Mouse (Mus musculus) left cerebral cortex, adult 8-10 months (tissue): ENCODE measurements around the gene Gtpbp3. TPM values are rescaled to one million over a fixed set of nuclear protein-coding genes. Genes with fewer than 3 reads are reported as not detected.

Experiments used
- DNase-seq, 2 experiments: peaks; one replicate each; pipeline ENCODE4 v3.0.0; 2022; ENCODE audit warnings: low spot score in 2 of 2
- total RNA-seq, 4 experiments: library from RNA; stranded (reverse); gene quantifications; 2 replicates each; pipeline ENCODE4 v1.2.4; 2022

Gtpbp3 gene
- 10 to 100 TPM; 28.0 to 37.8 (median 31.0) TPM for total RNA-seq

DNA sequence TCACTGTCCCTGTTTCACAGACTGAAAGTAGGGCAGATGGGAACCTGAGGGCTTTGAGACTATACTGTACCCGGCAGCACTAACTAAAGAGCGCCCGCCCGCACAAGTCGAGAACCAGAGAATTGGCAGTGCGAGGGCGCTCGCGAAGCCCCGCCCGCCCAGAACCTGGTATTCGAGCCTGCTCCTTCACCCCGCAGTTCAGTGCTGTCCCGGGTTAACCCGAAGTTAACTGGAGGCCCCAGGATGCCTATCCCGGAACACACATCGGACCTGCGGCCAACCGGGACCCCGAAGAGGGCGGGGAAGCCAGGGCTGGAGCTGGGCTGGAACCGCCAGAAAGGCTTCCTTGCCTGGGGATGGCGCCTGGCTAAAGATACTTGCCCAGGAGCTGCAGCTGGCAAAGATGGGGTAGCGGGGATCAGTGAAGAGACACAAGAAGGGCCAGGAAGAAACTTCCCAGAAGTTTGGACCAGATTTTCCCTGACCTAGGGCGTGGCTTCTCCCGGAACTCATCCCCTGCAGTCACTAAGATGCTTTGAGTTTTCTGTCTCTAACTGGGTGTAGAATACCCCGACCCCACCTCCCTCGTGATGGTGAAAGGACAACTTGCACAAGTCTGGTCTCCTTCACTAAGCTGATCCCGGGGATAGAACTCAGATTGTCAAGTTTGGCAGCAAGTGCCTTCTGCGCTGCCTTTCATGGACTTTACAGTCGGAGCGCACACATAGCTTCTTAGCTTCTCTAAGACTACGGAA lies at the start of gene Gtpbp3:
Gtpbp3 (plus strand) TSS at position 413 of the 755 bp plus-strand sequence.
- DNase-seq, result no peak

DNA sequence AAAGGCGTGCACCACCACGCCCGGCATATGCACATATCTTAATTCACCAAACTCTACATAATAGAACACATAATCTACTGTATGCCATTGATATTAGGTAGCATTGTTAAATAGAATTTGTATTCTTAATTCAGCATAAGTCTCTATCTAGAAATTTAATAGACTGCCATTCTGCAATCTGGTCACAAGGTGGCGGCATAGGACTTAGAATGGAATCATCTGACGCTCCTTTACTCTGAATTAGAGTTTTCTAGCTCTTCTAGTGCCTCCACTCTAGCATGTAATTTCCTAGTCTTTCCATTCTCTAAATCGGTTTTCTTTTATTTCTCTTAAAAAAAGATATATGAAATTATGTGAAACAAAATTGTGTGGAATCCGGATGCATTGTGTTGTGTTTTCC lies 46.5 kb upstream of the Gtpbp3 start:
- DNase-seq, result no peak

DNA sequence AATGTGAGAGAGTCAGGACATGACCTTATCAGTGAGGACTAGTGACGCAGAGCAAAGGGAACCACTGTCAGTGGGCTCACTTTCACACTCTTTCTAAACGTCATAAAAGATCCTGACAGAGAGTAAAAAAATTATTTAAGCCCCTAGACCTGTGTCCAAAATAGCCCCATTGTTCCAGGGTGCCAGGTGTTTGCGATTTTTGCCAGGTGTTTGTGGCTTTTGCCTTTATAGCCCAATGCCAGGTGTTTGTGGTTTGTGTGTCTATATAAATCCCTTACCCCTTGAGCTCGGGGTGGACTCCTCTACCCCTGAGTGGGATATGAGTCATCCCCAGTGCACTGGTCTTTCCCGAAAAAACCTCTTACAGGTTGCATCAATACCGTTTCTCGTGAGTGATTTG lies 42.8 kb upstream of the Gtpbp3 start:
- no peak for DNase-seq

DNA sequence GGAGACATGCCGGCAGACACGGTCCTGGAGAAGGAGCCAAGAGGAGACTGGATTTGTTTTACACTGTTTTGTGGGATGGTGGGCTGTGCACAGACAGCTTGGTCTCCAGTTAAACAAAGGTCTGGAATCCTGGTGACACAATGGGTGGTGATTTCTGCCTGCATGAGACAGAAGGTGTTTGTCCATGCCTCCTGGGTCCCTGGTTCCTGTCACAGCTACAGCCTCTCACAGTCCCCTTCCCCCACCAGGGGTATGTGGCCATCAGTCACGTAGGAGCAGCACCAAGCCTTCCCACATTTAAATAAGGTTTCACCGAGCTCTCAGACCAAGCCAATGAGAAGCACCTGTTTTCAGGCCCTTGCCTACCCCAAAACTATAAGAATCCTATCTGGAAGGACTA lies 36.6 kb upstream of the Gtpbp3 start:
- no peak for DNase-seq

DNA sequence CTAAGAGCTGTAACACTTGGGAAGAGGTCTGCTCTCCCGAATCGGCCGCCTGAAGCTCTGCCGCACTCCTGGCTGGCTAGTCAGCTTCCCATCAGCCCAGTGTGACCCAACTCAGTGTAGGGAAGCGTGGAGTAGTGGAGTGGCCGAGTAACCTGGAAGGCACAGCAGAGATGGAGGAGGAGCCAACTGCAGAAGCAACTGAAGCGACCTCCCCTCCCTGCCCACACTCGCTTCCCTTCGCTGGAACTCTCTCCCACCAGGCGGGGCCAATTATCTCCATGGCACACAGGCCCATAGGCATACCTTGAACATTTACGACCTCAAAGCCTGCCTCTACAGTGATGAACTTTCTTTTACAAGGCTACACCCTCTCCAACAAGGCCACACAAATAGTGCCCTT lies 36.1 kb upstream of the Gtpbp3 start:
- no peak for DNase-seq

DNA sequence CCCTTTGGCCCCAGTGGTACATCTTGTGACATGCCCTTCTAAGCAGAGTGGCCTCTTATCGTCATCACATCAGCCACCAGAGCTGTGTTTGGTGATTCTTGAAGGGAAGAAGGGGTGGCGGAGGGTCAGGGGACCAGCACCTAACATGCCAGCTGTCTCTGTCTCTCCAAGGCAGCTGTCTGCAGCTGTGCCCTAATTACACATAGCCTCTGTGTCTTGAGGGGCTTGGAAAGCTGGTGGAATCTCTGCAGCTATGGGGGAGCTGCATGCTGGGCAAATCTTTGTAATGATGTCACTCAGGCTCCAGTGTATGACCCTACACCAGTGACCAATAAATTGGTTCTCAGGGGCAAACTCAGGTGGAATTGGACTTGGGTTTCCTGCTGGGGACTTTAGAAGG lies 35.2 kb upstream of the Gtpbp3 start:
- DNase-seq, result no peak

DNA sequence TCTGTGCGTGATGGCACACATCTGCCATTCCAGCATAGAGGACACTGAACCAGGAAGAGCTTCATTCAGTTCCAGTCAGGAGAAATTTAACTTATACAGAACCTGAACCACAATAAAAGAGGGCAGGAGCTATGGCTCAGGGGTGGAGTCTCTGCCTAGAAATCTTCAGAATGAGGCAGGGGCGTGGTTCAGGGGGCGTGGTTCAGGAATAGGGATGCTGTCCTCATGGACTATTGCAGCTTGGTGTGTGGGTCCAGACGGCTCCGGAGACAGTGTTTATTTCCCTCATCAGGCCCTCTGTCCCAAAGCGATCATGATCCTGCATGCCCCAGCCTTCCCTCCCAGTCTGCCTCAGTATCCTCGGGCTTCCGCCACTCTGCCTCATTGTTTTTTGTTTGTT lies 33.2 kb upstream of the Gtpbp3 start:
- DNase-seq, result no peak

DNA sequence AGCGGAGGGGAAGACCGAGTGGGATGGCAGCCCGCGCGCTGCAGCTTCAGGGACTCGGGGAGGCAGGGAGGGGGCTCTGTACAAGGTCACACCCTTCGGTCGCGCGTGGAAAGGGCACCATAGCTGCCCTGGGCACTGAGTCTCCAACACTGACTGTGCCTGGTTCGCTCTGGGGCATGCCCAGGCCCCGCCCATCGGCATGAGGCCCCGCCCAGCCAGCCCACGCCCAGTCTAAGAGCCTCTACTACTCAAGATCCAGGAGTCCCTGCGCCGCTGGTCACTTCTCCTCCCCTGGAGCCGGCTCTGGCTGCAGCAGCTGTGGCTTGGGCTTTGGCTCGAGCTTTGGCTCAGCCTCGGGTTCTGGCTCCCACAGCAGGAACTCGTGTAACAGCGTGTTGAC lies 31.0 kb upstream of the Gtpbp3 start:
- no peak for DNase-seq

DNA sequence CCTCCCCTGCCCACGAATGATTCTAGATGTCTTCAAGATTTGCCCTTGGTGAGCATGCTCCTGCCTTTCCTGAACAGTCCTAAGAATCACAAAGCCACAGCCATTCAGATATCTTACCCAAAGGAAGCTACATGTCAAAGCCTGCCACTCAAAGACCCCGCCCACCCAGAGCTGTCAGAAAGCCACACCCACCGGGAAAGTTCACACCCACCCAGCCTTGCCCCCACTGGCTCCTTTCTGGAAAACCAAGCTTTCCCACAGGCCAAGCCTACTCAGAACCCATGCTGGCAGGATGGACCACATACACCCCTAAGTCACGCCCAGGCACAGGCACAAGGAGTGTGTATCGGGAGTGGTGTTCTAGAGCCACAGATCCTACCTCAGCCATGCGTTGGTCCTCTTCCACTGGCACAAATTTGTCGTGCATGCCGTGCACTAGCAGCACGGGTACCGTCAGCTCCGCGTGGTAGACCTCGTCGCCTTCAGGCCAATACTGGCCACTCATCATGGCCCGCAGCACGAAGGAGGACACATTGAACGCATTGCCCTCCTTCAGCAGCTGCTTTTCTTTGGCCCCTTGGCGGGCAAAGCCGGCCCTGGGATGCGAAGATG lies 30.1 kb upstream of the Gtpbp3 start:
- no peak for DNase-seq

DNA sequence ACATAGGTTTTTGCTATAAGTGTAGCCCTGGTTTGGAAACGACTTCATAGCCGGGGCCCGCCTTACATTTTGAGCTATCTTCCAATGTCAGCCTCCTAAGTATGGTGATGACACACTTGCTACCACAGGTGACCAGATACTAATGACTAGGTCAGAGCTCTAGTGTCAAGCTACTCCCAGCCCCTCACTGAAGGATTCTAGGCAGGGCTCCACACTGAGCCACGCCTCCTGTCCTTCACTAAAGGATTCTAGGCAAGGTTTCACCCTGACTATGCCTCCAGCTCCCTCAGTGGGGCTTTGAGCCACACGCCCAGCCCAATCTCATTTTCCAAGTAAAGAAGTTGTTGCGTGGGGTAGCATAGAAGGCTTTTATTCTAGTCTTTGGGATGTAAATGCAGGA lies 27.2 kb upstream of the Gtpbp3 start:
- DNase-seq, result no peak

DNA sequence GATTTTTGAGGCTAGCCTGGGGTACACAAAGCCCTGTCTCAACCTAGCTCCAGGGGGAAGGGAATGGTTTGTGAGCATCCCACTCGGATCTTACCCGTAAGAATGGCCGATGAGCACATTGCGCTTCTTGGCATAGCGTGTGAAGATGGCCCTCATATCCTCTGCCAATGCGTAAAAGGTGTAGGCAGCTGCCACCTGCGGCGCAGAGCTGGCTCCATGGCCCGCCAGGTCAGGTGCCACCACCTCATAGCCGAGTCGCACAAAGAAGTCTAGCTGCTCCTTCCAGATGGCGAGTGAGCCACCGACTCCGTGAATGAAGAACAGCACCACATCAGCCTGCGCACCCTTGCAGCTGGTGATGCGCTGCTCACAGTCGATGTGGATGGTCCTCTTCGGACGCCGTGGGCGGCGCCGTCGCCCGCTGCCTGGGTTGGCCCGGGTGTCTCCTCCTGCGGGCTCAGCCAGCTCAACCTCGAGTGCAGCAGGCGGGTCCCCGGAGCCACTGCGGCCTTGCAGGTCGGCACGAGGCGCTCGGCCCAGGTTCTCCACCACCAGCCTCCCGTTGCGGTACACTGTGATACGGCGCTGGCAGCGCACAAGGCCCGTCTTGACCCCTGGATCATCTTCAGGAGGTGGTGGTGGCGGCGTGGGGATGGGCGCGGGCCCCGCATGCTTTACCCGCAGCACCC lies 26.6 kb upstream of the Gtpbp3 start:
- DNase-seq, result peak in 1 of 2 experiments; percentile 33

DNA sequence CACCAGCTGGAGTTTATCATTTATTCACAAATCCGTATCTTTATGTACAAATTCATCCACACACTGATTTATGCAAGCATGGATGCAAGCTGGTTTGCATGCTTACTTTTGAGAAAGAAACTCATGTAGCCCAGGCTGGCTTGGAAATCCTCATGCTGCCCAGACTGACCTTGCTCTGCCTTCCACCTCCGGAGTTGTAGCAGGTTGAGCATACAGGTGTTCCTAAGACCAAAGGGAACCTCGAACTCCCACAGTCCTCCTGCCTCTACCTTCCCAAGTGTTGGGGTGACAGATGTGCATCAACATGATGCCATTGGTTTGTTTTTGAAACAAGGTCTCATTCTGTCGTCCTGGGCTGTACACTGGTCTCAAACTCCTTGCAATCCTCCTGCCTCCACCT lies 25.7 kb upstream of the Gtpbp3 start:
- DNase-seq, result peak in 1 of 2 experiments; percentile 17

DNA sequence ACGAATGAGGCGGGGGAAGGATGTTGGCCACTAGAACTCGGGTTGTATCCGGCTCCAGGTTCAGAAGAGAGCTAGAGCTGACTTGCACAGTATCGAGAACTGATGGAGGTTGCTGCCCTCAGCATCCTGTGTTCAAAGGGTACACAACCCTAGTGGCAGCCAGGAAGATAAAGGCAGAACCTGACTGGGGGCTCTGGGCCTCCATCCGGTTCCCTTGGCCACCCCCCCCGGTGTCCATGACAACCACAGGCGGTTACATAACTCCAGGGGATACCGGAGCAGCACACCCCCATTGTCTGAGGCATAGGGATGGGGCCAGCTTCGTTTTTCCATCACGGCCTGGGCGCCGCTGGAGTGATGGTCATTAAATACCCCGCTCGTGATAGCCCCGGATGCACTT lies 25.1 kb upstream of the Gtpbp3 start:
- DNase-seq, result peak in 1 of 2 experiments; percentile 64

DNA sequence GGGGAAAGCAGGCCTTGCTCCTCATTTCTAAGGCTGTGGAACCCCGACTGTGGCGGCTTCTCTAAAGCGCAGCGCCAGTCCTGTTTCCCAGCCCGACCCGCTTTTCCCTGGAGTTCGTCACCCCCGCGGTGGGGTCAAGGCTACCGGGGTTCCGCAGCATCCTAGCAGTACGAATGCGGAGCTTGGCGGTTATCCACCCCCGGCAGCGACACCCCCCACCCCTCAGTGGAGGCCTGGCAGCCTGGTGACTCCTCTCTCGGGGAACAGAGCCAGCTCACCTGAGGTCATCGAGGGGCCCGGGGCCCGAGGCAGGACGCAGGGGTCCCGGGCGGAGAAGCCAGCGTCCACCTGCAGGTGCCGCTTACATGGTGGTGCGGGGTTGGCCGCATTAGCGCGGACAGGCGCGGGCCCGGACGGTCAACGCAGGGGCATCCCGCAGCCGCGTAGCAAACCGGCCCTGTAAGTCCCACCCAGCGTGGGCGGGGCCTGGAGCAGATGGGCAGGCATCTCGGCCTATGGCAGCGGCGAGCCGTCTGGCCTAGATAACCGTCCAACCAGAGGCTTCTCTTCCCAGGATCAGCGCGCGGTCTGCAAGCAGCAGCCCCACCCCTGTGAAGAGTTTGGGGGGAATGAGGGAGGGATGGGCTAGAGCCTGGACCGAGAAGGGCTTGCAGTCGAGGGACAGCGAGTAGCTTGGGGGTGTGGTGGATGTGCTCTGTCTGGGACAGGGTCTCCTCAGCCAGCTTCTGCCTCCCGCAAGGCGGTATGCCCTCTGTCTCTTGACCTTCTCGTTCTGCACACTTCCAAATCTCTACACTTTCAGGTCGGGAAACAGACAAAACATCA lies 24.5 kb upstream of the Gtpbp3 start, which contains the start of gene Abhd8:
Abhd8 (minus strand) TSS at position 468 of the 846 bp plus-strand sequence.
- peak; percentile 97 to 98 for DNase-seq

DNA sequence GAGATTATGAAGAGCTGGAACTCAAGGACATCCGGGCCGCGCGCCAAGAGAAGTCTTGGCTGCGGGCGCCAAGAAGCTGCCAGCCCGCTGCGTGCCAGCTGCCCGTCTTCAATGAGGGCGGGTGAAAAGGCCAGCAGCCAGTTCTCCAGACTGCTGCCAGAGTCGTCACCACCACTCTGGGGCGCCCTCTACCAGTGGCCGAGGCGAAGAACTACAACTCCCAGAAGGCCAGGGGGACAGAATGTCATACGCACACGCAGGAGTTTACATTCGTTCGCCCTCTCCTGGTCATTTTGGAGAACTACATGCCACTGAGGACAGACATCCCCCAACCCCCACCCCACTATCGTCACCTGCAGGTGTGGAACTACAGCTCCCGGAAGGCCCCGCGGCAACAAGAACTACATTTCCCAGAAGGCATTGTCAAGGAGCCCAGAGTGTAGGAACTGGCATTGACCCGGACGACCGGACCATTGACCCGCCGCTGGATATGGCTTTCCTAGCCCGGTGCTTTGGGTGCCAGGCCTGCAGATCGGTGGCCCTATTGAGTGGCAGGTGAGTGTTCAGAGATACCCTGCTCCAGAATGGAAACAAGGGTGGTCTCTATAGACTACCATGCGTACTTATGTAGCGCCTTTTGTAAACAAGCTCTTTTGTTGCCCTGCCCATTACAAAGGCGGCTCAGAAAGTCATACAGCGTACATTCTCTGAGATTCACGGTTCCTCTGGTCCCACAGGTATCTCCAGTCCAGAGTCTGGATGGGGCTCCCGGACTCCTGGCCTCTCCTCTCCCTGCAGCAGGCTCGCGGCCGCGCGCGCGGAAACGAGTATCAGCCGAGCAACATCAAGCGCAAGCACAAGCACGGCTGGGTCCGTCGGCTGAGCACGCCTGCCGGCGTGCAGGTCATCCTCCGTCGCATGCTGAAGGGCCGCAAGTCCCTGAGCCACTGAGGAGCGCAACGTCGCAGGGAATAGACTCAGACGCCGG lies 23.1 kb upstream of the Gtpbp3 start, which contains the start of gene Mrpl34:
Mrpl34 (plus strand) TSS at position 447 of the 988 bp plus-strand sequence.
- DNase-seq, result peak; percentile 94 to 99

DNA sequence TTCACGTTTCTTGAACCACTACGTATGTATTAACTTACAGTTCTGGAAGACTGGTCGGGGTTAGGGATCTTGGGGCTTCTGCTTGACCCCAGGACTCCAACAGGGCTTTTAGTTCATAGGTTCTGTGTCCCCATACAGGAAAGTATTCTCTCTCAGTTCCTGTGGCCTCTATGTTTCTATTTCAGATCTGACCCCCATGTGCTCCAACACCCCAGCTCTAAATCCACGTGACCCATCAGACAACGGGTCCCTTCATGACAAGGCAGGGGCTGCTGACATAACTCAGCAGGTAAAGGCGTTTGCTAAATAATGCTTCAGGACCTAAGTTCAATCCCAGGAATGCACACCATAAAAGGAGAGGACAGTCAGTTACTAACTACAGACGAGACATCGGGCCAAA lies 22.2 kb upstream of the Gtpbp3 start:
- peak in 1 of 2 experiments; percentile 11 for DNase-seq

DNA sequence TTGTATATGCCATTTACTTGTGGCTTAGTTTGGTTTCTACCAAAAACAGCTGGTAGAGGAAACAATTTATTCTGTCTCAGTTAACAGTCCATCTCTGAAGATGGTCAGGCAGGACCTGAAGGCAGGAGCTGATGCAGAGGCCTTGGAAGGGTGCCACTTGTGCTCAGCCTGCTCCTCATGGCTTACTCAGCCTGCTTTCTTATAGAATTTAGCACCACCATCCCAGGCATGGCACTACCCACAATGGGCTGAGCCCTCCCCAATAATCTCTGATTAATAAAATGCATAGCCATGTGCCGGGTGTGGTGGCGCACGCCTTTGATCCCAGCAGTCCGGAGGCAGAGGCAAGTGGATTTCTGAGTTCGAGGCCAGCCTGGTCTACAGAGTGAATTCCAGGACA lies 21.7 kb upstream of the Gtpbp3 start:
- peak in 1 of 2 experiments; percentile 29 for DNase-seq

DNA sequence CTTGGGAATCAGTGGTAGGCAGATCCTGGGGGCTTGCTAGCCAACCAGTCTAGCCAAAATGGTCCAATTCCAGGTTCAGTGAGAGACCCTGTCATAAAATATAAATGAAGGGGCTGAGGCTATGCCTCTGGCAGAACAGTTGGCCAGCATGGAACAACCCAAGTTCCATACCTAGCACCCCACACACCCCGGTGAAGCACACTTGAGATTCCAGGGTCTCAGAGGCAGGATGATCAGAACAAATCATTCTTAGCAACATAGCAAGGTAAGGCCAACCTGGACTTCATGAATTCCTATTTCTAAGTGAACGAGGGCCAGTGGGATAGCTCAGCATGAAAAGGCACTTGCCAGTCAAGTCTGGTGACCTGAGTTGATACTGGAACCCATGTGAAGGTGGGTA lies 20.7 kb upstream of the Gtpbp3 start:
- DNase-seq, result no peak

DNA sequence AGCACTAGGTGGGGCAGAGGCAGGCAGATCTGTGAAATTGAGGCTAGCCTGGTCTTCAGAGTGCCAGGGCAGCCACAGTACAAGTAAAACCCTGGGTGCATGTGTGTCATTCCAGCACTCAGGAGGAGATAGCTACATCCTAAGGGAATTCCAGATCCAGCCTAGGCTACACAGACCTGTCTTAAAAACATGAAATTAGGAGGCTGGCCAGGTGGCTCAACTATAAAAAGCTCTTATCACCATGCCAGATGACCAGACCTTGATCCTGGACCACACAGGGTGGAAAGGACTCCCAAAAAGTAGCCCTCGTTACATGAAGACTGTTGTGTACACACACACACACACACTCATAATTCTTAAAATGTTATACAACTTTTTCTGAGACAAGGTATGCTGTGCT lies 19.9 kb upstream of the Gtpbp3 start:
- peak in 1 of 2 experiments; percentile 13 for DNase-seq

DNA sequence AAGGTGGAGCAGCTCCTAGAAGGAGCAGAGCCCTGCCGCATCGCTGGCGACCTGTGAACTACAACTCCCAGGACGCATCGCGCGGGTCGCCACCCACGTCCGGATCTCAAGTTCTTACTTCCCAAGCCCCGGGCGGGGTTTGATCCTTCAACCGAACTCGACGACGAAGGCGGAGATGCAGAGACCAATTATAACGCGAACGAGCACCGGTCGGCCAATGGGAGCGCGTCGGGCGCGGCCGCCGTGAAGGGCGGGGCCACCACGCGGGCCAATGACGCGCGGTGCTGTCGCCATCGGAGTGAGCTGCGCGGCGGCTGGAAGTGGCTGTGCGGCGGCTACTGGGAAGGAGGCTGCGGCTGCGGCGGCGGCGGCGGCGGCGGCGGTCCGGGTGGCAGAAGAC lies 19.0 kb upstream of the Gtpbp3 start, which contains the start of gene Dda1:
Dda1 (plus strand) TSS at position 284 of the 400 bp plus-strand sequence.
- DNase-seq, result peak; percentile 91 to 99
